Mouse (Mus musculus) CD4-positive, CD25-positive, alpha-beta regulatory T cell, adult 9 weeks (primary cell): Measurements from ENCODE around the gene Phykpl. TPM values are rescaled to one million over a fixed set of nuclear protein-coding genes. Genes with fewer than 3 reads are reported as not detected.

Experiments used
- polyA plus RNA-seq: library from polyadenylated mRNA; unstranded; fragments of 100-300 nt; shearing (Covaris generic); gene quantifications from one replicate; pipeline ENCODE4 v1.2.1, GENCODE M21; 2017

Phykpl gene
- 25.8 TPM for polyA plus RNA-seq

DNA sequence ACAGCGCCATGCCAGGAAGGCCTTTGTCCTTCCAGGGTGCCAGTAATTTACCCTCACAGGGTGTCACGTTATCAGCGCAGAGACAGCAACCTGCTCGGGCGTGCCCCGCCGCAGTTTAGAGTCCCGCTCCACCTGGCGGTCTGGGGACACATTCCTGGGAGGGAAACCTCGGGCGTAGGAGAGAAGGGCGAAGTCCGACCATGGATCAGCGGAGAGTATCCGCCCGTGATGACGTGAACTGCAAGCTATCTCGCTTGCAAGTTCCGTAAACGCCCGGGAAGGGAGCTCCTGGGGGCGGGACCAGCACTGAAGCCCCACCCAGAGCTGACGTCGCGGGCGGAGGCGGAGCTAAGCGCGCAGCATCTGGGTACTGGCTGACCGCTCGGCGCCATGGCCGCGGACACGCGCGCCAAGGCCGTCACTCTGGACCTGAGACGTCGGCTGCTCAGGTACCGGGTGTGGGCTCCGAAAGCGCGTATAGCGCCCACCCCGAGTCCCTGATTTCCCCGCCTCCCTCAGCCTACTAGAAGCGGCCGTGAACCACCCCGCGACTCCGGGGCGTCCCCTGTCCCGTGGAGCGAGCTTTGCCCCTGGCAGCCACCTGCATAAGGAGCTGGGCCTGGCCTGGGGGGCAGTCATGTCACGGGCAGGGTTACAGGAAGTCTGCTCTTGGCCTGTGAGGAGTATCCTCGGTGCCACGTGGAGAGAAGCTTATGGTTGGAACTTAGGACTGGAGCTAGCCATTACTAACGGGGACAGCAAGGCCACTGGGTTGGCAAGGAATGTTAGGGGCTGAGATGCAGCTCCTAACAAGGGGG lies at the start of gene Phykpl:
Gene Phykpl, plus strand, starts transcription at position 327 of the 818 bp plus-strand sequence.

DNA sequence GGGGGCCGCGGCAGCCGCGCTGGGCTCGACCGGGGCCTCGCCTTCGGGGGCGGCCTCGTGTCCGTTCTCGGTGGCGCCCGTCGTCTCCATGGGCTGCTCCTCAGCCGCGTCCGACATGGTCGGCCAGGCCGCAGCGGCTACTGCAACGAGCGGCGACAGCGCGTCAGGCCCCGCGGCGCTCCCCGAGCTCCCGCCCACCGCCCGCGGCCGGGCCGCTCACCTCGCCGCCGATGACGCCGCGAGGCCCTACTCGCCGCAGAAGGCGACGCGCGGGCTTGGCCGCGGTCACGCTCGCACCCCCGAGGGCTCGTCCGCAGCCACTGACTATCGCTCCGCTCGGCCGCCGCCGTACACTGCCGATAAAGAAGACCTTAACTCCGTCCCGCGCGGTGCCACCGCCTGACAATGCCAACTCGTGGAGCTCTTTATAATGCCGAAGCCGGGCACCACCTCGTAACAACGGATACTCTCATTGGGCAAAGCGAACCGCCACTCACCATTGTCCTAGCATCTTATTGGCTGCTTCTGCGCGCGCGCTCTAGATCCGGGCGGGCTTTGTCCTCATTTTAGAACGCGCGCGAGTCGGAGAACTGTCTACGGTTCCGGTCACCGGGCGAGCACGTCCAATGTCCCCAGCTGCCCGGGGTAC lies 22.0 kb downstream of the Phykpl start, which contains the start of gene Hnrnpab:
Gene Hnrnpab, minus strand, starts transcription at position 401 of the 649 bp plus-strand sequence.

DNA sequence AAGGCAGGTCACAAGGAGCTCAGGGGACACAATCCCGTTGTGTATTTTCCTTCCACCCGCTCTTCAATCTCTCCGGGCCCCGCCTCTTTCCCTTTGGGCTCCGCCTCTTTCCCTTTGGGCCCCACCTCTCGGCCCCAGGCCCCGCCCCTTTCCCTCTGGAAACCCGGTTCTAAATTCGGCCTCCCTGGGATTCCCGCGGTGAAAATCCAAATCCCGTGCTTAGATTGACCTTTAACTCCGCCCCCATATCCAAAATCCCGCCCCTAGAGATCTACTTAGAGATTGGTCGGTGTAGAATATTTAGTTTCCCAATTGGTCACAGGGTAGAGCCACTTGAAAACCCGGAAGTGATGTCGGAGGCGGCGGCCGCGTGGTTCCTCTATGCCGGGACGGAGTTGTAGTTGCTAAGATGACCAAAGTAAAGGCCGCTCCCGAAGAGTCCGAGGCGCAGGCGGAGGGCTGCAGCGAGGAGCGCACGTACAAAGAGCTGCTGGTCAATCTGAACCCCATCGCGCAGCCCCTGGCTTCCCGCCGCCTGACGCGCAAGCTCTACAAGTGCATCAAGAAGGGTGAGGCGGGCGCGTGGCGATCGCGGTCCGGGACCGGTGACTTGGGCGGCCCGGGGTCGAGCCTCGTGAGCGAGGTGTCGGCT lies 35.0 kb downstream of the Phykpl start, which contains the start of gene Nhp2:
Gene Nhp2, plus strand, starts transcription at position 327 of the 652 bp plus-strand sequence.

DNA sequence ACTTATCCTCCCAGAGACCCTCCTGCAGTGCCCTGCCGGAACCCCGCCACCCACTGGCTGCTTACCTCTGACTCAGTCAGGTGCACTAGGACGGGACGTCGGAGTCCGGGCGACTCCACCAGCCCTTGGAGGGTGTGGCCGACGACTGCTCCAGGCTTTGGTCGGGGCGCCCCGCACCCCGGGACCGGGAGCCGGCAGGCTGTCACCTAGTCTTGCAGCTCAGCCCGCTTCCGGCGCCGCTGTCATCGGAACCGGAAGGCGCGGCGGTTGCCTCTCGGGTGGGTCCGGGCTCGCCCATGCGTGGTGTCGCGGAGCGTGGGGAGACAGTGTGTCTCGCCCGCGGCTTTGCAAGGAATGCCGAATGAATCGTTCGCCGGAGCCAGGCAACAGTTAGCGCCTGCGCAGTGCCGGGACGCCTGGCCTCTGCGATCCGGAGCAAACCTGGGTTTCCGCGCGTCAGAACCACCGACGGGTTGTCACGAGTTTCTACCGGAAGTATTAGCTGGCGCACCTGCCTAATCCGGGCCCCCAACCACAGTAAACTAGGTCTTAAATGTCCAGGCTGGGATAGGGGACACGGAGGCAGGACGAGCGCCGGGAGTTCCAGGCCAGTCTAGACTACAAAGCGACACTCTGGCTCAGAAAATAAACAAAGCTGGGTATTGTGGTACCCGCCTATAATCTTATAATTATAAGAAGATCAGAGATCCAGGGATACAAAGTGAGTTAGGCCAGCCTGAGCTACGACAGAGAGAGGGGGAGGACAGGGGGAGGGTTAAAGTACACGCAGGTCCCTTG lies 51.2 kb downstream of the Phykpl start, which contains the start of gene Rmnd5b:
Gene Rmnd5b, minus strand, starts transcription at position 372 of the 798 bp plus-strand sequence.

GRCm38 (mm10) chr11:51650691-51651515 lies 66.3 kb downstream of the Phykpl start, which contains the start of the genes N4bp3 and D930048N14Rik:
TSS of gene N4bp3 (minus strand) at chr11:51650842.
TSS of gene D930048N14Rik (plus strand) at chr11:51650954.

Other genes starting within 250 kb of the Phykpl start
- gene Hnrnpab, start 22.1 kb downstream of the Phykpl start, polyA plus RNA-seq: 17.0 TPM
- 136 TPM for gene Nhp2, start 35.0 kb downstream of the Phykpl start, polyA plus RNA-seq
- 105 TPM for gene Rmnd5b, start 51.1 kb downstream of the Phykpl start, polyA plus RNA-seq
- 8.6 TPM for gene N4bp3, start 66.1 kb downstream of the Phykpl start, polyA plus RNA-seq
- 0.63 TPM for gene D930048N14Rik, start 66.2 kb downstream of the Phykpl start, polyA plus RNA-seq
- gene 0610009B22Rik, start 104.1 kb downstream of the Phykpl start, polyA plus RNA-seq: 21.9 TPM
- gene Sec24a, start 178.9 kb downstream of the Phykpl start, polyA plus RNA-seq: 19.7 TPM
- gene Sar1b, start 178.9 kb downstream of the Phykpl start, polyA plus RNA-seq: 127 TPM